Mouse (Mus musculus) spleen, adult 2 months (tissue): ENCODE measurements around the gene Edaradd.
A peak's percentile ranks its signal among the peaks of the same experiment; 100 is the strongest.

Experiments
- CTCF ChIP-seq: fragments of 200-500 bp; IDR thresholded peaks from 2 replicates; pipeline ENCODE4 v1.5.1; 2011; ENCODE audit warnings: mild to moderate bottlenecking, inconsistent platforms; ENCODE audit not compliant: insufficient read depth, insufficient read length, insufficient replicate concordance; ENCODE audit errors: extremely low read depth
- POLR2A ChIP-seq: fragments of 200-500 bp; IDR thresholded peaks from 2 replicates; pipeline ENCODE4 v1.6.1; 2011; ENCODE audit warnings: low read depth, low read length, inconsistent platforms

GRCm38 (mm10) chr13:12460881-12461729 is 59.1 kb downstream of the Edaradd start:
- TF ChIP-seq POLR2A (peak; percentile 23), CTCF (no peak)
